Mouse (Mus musculus) stomach, postnatal 0 days (tissue): Measurements from ENCODE around the gene Arrdc2.

ENCODE experiments used
- CTCF ChIP-seq: IDR thresholded peaks from 2 replicates; pipeline ENCODE4 v1.5.1; 2016; ENCODE audit warnings: antibody characterized with exemption, low read depth, mild to moderate bottlenecking, moderate library complexity
- EP300 ChIP-seq: optimal IDR thresholded peaks from 2 replicates; pipeline ENCODE3; 2016; ENCODE audit warnings: antibody characterized with exemption

DNA sequence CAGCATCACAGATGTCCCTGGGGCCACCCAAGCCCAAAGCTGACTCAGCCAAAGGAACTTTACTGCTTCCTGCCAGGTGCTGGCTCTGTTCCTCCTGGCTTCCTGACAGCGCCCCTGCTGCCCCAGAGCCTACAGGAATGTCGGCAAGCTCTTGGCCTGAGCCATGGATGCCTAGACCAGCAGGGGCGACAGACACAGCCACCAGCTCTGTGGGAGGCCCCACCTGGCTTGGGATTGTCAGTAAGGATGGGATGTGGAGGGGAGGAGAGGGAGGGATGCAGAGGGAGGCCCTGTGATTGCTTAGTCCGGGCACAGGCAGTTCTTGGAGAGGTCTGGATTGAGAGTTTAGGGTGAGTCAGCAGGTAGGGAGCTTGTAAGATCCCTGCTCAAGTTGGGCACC, 40.6 kb upstream of the Arrdc2 start:
- TF ChIP-seq CTCF: peak; percentile 33
- no peak for TF ChIP-seq EP300
